Mouse (Mus musculus): ENCODE results near the gene Calm5. TPM values are rescaled to one million over a fixed set of nuclear protein-coding genes. Genes with fewer than 3 reads are reported as not detected.

The Calm5 gene
- polyA plus RNA-seq, 1 experiment = not detected

- TF ChIP-seq CTCF (IDR thresholded peaks at IDR 0.05; ENCODE audit: extremely low read depth, insufficient read depth, insufficient read length, insufficient replicate concordance) (no peak), POLR2A (IDR thresholded peaks at IDR 0.05; ENCODE audit: low read depth, low read length) (no peak)
- no peak for DNase-seq (ENCODE audit: low read depth in 1 of 2, low spot score in 2 of 2)
- Histone ChIP-seq H3K27ac (ENCODE audit: insufficient read depth, low read length) (no peak overlapping the region), H3K27me3 (ENCODE audit: control insufficient read depth, insufficient read depth, low read length) (no peaks in the 10 kb centered on the region), H3K4me3 (ENCODE audit: extremely low read depth, insufficient read depth, insufficient read length) (no peak overlapping the region), H3K36me3 (ENCODE audit: control insufficient read depth, insufficient read depth, low read length) (peaks cover 21% of the 10 kb centered on the region), H3K4me1 (ENCODE audit: control insufficient read depth, insufficient read depth, insufficient read length) (peaks cover 3% of the 10 kb centered on the region; the same call in 1 of the 2 replicates)
- WGBS = 88% methylated on average over 7 of the region's 7 CpGs
These were observed 32.7 kb downstream of the Calm5 start for GRCm38 (mm10) chr13:3886663-3887062.

GRCm38 (mm10) chr13:3889111-3889510 is 35.1 kb downstream of the Calm5 start:
- Histone ChIP-seq H3K4me3 (ENCODE audit: extremely low read depth, insufficient read depth, insufficient read length) (no peak overlapping the region), H3K36me3 (ENCODE audit: control insufficient read depth, insufficient read depth, low read length) (peaks cover 19% of the 10 kb centered on the region), H3K27me3 (ENCODE audit: control insufficient read depth, insufficient read depth, low read length) (no peaks in the 10 kb centered on the region), H3K4me1 (ENCODE audit: control insufficient read depth, insufficient read depth, insufficient read length) (peaks cover 3% of the 10 kb centered on the region), H3K27ac (ENCODE audit: insufficient read depth, low read length) (no peak overlapping the region)
- no peak for DNase-seq (ENCODE audit: low read depth in 1 of 2, low spot score in 2 of 2)
- WGBS = 99% methylated on average over 3 of the region's 3 CpGs
- TF ChIP-seq POLR2A (IDR thresholded peaks at IDR 0.05; ENCODE audit: low read depth, low read length) (no peak), CTCF (IDR thresholded peaks at IDR 0.05; ENCODE audit: extremely low read depth, insufficient read depth, insufficient read length, insufficient replicate concordance) (no peak)

GRCm38 (mm10) chr13:3890061-3890460 is 36.1 kb downstream of the Calm5 start:
- H3K27me3 ChIP-seq (ENCODE audit: control insufficient read depth, insufficient read depth, low read length) = no peaks in the 10 kb centered on the region
- no peak overlapping the region for H3K4me3 ChIP-seq (ENCODE audit: extremely low read depth, insufficient read depth, insufficient read length)
- no peak for TF ChIP-seq POLR2A (IDR thresholded peaks at IDR 0.05; ENCODE audit: low read depth, low read length)
- no peak for TF ChIP-seq CTCF (IDR thresholded peaks at IDR 0.05; ENCODE audit: extremely low read depth, insufficient read depth, insufficient read length, insufficient replicate concordance)
- peaks cover 3% of the 10 kb centered on the region for H3K4me1 ChIP-seq (ENCODE audit: control insufficient read depth, insufficient read depth, insufficient read length)
- DNase-seq (ENCODE audit: low read depth in 1 of 2, low spot score in 2 of 2) = no peak
- H3K36me3 ChIP-seq (ENCODE audit: control insufficient read depth, insufficient read depth, low read length) = peaks cover 16% of the 10 kb centered on the region
- WGBS = 46% methylated on average over 8 of the region's 8 CpGs
- 0 out of 2 replicates have a peak overlapping the region, but pooled peaks have one; percentile 17 for H3K27ac ChIP-seq (ENCODE audit: insufficient read depth, low read length)

- H3K4me3 ChIP-seq (ENCODE audit: extremely low read depth, insufficient read depth, insufficient read length) = no peak overlapping the region
- TF ChIP-seq POLR2A (IDR thresholded peaks at IDR 0.05; ENCODE audit: low read depth, low read length) (no peak), CTCF (IDR thresholded peaks at IDR 0.05; ENCODE audit: extremely low read depth, insufficient read depth, insufficient read length, insufficient replicate concordance) (no peak)
- peaks cover 10% of the 10 kb centered on the region for H3K36me3 ChIP-seq (ENCODE audit: control insufficient read depth, insufficient read depth, low read length)
- peaks cover 3% of the 10 kb centered on the region for H3K4me1 ChIP-seq (ENCODE audit: control insufficient read depth, insufficient read depth, insufficient read length)
- H3K27me3 ChIP-seq (ENCODE audit: control insufficient read depth, insufficient read depth, low read length) = no peaks in the 10 kb centered on the region
- no peak overlapping the region for H3K27ac ChIP-seq (ENCODE audit: insufficient read depth, low read length)
- DNase-seq (ENCODE audit: low read depth in 1 of 2, low spot score in 2 of 2) = no peak
- 85% methylated on average over 8 of the region's 8 CpGs for WGBS
These were observed 37.6 kb downstream of the Calm5 start for GRCm38 (mm10) chr13:3891479-3892087.

GRCm38 (mm10) chr13:3892601-3893000 is 38.6 kb downstream of the Calm5 start:
- TF ChIP-seq CTCF (IDR thresholded peaks at IDR 0.05; ENCODE audit: extremely low read depth, insufficient read depth, insufficient read length, insufficient replicate concordance) (no peak), POLR2A (IDR thresholded peaks at IDR 0.05; ENCODE audit: low read depth, low read length) (no peak)
- Histone ChIP-seq H3K4me1 (ENCODE audit: control insufficient read depth, insufficient read depth, insufficient read length) (peaks cover 3% of the 10 kb centered on the region), H3K4me3 (ENCODE audit: extremely low read depth, insufficient read depth, insufficient read length) (peak overlapping the region; percentile 66), H3K27ac (ENCODE audit: insufficient read depth, low read length) (no peak overlapping the region), H3K27me3 (ENCODE audit: control insufficient read depth, insufficient read depth, low read length) (no peaks in the 10 kb centered on the region), H3K36me3 (ENCODE audit: control insufficient read depth, insufficient read depth, low read length) (peaks cover 6% of the 10 kb centered on the region)
- 13% methylated on average over 7 of the region's 7 CpGs for WGBS
- no peak for DNase-seq (ENCODE audit: low read depth in 1 of 2, low spot score in 2 of 2)

GRCm38 (mm10) chr13:3893126-3893734 is 39.3 kb downstream of the Calm5 start:
- H3K4me1 ChIP-seq (ENCODE audit: control insufficient read depth, insufficient read depth, insufficient read length) = peaks cover 3% of the 10 kb centered on the region
- WGBS = under 1% methylated on average over 35 of the region's 35 CpGs
- H3K4me3 ChIP-seq (ENCODE audit: extremely low read depth, insufficient read depth, insufficient read length) = peak overlapping the region; percentile 66
- no peaks in the 10 kb centered on the region for H3K27me3 ChIP-seq (ENCODE audit: control insufficient read depth, insufficient read depth, low read length)
- TF ChIP-seq CTCF (IDR thresholded peaks at IDR 0.05; ENCODE audit: extremely low read depth, insufficient read depth, insufficient read length, insufficient replicate concordance) (no peak), POLR2A (IDR thresholded peaks at IDR 0.05; ENCODE audit: low read depth, low read length) (peak; percentile 90)
- peaks cover 3% of the 10 kb centered on the region for H3K36me3 ChIP-seq (ENCODE audit: control insufficient read depth, insufficient read depth, low read length)
- DNase-seq (ENCODE audit: low read depth in 1 of 2, low spot score in 2 of 2) = peak; percentile 73 to 91
- H3K27ac ChIP-seq (ENCODE audit: insufficient read depth, low read length) = peak overlapping the region; percentile 59

- no peak for TF ChIP-seq CTCF (IDR thresholded peaks at IDR 0.05; ENCODE audit: extremely low read depth, insufficient read depth, insufficient read length, insufficient replicate concordance)
- no peak for TF ChIP-seq POLR2A (IDR thresholded peaks at IDR 0.05; ENCODE audit: low read depth, low read length)
- no peaks in the 10 kb centered on the region for H3K27me3 ChIP-seq (ENCODE audit: control insufficient read depth, insufficient read depth, low read length)
- H3K4me3 ChIP-seq (ENCODE audit: extremely low read depth, insufficient read depth, insufficient read length) = no peak overlapping the region
- 95% methylated on average over 8 of the region's 8 CpGs for WGBS
- no peaks in the 10 kb centered on the region for H3K36me3 ChIP-seq (ENCODE audit: control insufficient read depth, insufficient read depth, low read length)
- H3K4me1 ChIP-seq (ENCODE audit: control insufficient read depth, insufficient read depth, insufficient read length) = peaks cover 3% of the 10 kb centered on the region
- no peak overlapping the region for H3K27ac ChIP-seq (ENCODE audit: insufficient read depth, low read length)
- DNase-seq (ENCODE audit: low read depth in 1 of 2, low spot score in 2 of 2) = no peak
These were observed 40.6 kb downstream of the Calm5 start for GRCm38 (mm10) chr13:3894549-3894948.

Data from spleen, adult 2 months (tissue).